Mouse (Mus musculus): ENCODE results near the gene Mark2. TPM values are rescaled to one million over a fixed set of nuclear protein-coding genes. Genes with fewer than 3 reads are reported as not detected.

The Mark2 gene
- total RNA-seq, 2 experiments from 2014 or later: 134 to 160 TPM

GRCm38 (mm10) chr19:7301647-7302492 lies 39.8 kb downstream of the Mark2 start:
- DNase-seq (ENCODE audit: low spot score in 2 of 2): peak; percentile 54 to 70
- intact Hi-C loops (cut with DNase I): loop anchor here (5.0 kb wide), 1 partner anchor 40 kb away; the partner anchor contains the start of gene Mark2

GRCm38 (mm10) chr19:7300078-7300477 lies 41.6 kb downstream of the Mark2 start:
- no peak for DNase-seq (ENCODE audit: low spot score in 2 of 2)
- intact Hi-C loops (cut with DNase I): loop anchor here (5.0 kb wide), 1 partner anchor 42 kb away; the partner anchor contains the start of gene Mark2

DNA sequence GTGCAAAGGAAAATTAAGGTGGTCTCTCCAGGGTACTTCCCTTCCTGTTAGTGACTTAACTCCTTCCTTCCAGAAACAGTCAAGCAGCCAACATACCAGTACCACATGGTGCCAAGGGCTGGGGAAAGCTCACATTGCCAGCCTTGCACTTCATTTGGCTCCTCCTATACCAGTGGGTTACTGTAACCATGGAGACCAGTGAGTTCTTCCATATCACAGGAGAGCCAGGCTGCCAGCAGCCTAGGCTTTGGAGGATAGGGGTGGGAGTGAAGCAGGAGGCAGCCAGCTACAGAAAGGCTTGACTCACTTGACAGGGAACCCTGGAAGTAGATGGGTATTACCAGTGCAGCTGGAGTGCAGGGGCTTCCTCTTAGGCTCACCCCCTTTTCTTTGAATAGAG lies 42.6 kb downstream of the Mark2 start:
- intact Hi-C loops (cut with DNase I): no loop called here
- peak; percentile 66 to 77 for DNase-seq (ENCODE audit: low spot score in 2 of 2)

- intact Hi-C loops (cut with DNase I): no loop called here
- no peak for DNase-seq (ENCODE audit: low spot score in 2 of 2)
These were observed 45.7 kb downstream of the Mark2 start for GRCm38 (mm10) chr19:7295959-7296358.

GRCm38 (mm10) chr19:7295071-7295658 lies 46.5 kb downstream of the Mark2 start:
- no peak for DNase-seq (ENCODE audit: low spot score in 2 of 2)
- intact Hi-C loops (cut with DNase I): no loop called here

GRCm38 (mm10) chr19:7294098-7294876 lies 47.4 kb downstream of the Mark2 start:
- intact Hi-C loops (cut with DNase I): no loop called here

GRCm38 (mm10) chr19:7291958-7292709 lies 49.5 kb downstream of the Mark2 start:
- intact Hi-C loops (cut with DNase I): no loop called here
- DNase-seq (ENCODE audit: low spot score in 2 of 2): no peak

More at GRCm38 (mm10) chr19:7294098-7294876, 47.4 kb downstream of the Mark2 start:
- no peak for DNase-seq (ENCODE audit: low spot score in 2 of 2)

DNA sequence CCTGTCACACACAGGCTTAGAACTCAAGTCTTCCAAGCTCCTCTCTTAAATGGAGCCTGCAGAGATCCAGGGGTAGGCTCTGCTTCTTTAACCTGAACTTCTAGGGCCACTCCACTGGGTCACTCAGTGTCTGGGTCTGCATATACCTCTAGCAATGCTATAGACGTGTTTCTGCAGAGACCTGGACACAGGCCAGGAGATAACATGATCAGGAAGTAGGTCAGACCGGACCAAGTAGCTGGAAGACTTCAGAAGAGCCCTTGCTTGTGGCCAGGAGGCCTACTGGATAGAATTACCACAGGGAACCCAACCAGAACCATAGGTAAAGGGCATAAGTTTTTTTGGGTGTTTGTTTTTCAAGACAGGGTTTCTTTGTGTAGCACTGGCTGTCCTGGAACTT lies 51.9 kb downstream of the Mark2 start:
- DNase-seq (ENCODE audit: low spot score in 2 of 2): no peak
- intact Hi-C loops (cut with DNase I): no loop called here

- intact Hi-C loops (cut with DNase I): no loop called here
- no peak for DNase-seq (ENCODE audit: low spot score in 2 of 2)
These were observed 53.4 kb downstream of the Mark2 start for GRCm38 (mm10) chr19:7288288-7288687.

DNA sequence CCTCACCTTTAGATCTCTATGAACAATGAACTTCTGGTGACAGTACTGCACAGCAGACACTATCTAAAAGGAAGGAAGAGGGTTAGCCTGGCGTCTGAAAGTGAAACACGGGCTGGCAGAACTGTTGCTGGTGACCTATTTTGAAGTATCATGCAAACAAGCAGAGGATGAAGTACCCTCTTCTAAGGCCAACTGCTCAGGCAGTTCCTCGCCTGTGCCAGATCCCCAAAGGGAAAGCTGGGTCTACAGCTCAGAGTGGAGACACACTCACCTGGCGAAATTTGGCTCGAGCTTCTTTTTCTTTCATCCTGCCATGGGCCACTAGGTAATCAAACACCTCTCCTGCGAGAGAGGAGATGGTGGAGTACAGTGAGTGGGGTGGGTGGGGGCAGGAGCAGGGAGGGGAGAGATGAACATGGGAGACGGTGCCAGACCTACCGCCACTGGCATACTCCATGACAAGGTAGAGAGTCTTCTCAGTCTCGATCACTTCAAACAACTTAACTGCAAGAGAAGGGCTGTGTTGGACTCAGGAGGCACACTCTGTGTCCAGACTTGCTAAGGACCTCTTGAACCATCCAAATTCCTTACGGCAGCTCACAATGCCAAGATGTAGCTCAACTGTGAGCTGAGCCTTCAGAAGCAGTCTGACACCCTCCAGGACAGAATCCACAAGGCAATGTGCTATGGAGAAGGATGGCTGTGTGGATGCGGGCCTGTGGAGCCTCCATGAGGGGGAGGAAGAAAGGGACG lies 54.9 kb downstream of the Mark2 start:
- intact Hi-C loops (cut with DNase I): no loop called here
- DNase-seq (ENCODE audit: low spot score in 2 of 2): no peak

DNA sequence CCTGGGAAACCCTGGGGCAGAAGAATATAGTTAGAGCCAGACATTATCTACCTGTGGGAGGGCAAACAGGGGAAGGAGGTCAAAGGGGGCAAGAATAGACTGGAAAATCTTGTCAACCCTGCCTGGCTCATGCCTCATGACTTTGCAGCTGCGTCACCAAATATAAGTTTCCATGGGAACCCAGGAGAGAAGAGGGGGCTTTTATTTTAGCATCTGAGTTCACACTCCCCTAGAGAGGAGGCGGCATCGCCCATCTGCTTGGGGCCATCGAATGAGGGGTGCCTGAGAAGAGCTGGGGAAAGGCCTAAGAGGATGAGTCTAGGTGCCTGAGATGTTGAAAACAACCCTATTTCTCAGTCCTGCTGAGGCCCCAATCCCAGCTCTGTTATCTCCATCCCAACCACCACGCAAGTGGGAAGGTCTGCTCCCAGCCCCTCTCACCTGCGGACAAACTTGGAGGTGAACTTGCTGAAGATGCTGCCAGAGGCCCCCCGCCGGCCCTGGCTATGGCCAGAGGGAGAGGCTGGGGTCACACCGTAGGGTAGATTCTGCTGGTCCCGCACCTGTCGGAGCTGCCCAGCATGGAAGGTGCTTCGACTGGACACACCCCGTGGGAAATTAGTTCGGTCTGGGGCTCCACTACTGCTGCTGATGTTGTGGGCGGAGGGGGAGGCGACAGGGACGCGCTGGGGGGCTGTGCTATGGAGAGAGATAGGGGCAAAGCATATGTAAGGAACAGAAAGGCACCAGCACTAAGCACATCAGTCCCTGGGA lies 60.9 kb downstream of the Mark2 start:
- DNase-seq (ENCODE audit: low spot score in 2 of 2): peak; percentile 78 to 84
- intact Hi-C loops (cut with DNase I): loop anchor here (2.0 kb wide), 1 partner anchor 60 kb away; the partner anchor contains the start of gene Mark2

DNA sequence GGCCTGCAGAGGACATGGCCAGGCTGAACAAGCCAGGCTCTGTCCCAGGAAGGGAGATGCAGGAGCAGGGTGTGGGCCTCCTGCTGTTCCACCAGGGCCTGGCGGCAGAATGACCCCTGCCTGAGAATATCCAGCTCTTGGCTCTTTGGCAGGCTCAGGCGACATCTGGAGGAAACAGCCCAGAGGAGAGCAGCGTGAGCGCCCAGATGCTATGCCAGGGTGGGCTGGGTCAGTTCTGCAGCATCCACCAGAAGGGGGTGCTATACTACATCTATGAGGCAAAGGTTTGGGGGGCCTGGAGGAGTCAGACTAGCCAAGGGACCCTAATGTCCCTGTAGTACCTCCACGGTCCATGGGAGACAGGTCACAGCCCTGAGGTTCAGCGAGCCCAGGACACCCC lies 62.5 kb downstream of the Mark2 start:
- intact Hi-C loops (cut with DNase I): no loop called here
- DNase-seq (ENCODE audit: low spot score in 2 of 2): peak in 1 of 2 experiments; percentile 47

DNA sequence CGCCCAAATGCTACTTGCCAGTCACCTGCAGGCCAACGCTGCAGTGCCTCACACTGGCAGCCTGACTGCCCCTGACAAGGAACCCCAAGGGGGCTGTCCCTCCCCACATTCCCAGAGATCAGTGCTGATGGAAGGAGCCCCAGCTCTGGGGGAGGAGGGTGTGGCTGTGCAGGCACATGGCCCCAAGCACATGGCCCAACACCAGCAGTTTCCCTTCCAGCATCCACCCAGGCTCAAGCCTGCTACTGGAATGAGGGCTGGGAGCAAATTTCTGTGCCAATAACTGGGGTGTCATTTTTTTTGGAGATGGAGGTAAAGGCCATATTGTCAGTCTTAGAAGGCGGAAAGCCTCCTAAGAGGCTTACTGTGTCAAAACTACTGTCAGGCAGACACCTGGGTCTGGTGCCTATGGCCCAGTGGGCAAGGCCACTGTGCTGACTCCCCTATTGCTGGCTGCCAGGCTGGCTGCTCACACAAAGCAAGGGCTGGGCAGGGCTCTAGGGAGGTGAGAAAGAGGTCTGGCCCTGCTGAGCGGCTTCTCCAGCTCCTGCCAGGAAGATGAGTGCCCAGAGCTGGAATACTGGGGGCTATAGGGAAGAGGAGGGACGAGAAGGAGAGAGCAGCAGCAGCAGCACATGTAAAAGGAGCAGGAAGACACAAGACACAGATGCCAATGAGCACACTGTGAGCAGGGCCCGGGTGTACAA lies 63.3 kb downstream of the Mark2 start:
- intact Hi-C loops (cut with DNase I): no loop called here
- DNase-seq (ENCODE audit: low spot score in 2 of 2): peak in 1 of 2 experiments; percentile 22

DNA sequence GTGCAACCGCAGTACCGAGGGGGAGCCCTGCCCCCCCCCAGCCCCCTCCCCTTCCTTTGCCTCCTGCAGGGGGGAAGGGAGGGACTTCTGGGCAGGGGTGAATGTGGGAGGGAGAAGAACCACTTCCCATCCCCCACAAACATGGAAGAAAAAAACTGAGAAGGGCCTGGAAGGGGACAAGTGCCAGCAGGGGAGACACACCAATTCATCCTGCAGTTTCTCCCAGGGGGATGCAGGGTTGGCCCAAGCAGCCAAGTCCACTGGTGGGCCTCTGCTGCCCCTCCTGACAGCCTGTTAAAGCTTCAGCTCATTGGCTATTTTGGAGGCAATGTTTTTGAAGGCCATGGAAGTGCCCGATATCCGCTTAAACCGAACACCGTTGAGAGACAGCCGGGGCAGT lies 64.9 kb downstream of the Mark2 start:
- intact Hi-C loops (cut with DNase I): no loop called here

GRCm38 (mm10) chr19:7276053-7276659 lies 65.5 kb downstream of the Mark2 start:
- intact Hi-C loops (cut with DNase I): no loop called here

More for the DNA sequence above, 64.9 kb downstream of the Mark2 start:
- no peak for DNase-seq (ENCODE audit: low spot score in 2 of 2)

GRCm38 (mm10) chr19:7275131-7275789 lies 66.4 kb downstream of the Mark2 start:
- no peak for DNase-seq (ENCODE audit: low spot score in 2 of 2)
- intact Hi-C loops (cut with DNase I): no loop called here

More at GRCm38 (mm10) chr19:7276053-7276659, 65.5 kb downstream of the Mark2 start:
- no peak for DNase-seq (ENCODE audit: low spot score in 2 of 2)

Data from left cerebral cortex, postnatal 36 days (tissue).